Mouse (Mus musculus): ENCODE measurements around the gene Cep170.

The Cep170 gene

GRCm38 (mm10) chr1:176825084-176825483 is 11.2 kb upstream of the Cep170 start:
- no peak for DNase-seq (ENCODE audit: low read depth, low spot score)

- no peak for DNase-seq (ENCODE audit: low read depth, low spot score)
These were observed 10.7 kb upstream of the Cep170 start for GRCm38 (mm10) chr1:176824611-176825010.

DNA sequence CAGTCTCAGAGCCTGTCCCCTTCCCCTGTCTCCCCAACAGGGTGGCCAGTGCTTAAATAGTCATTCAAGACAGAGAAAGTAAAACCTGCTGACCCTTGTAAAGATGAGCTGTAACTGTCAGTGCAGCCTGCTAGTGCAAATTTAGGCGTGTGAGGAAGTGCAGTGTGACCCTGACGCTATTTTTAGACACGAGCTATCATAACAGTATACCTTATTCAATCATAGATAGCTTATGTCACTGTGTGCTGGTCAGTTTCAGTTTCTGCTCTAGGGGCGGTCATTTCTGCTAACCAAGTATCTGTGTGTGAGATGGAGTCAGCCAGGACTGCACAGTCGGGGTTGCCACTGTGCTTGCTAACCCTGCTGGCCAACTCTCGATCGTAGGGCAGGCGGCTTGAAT is 10.0 kb upstream of the Cep170 start:
- DNase-seq (ENCODE audit: low read depth, low spot score): no peak

GRCm38 (mm10) chr1:176822949-176823348 is 9.1 kb upstream of the Cep170 start:
- DNase-seq (ENCODE audit: low read depth, low spot score): no peak

GRCm38 (mm10) chr1:176821929-176822328 is 8.1 kb upstream of the Cep170 start:
- DNase-seq (ENCODE audit: low read depth, low spot score): no peak

GRCm38 (mm10) chr1:176818763-176819162 is 4.9 kb upstream of the Cep170 start:
- DNase-seq (ENCODE audit: low read depth, low spot score): no peak

GRCm38 (mm10) chr1:176818147-176818546 is 4.3 kb upstream of the Cep170 start:
- DNase-seq (ENCODE audit: low read depth, low spot score): no peak

DNA sequence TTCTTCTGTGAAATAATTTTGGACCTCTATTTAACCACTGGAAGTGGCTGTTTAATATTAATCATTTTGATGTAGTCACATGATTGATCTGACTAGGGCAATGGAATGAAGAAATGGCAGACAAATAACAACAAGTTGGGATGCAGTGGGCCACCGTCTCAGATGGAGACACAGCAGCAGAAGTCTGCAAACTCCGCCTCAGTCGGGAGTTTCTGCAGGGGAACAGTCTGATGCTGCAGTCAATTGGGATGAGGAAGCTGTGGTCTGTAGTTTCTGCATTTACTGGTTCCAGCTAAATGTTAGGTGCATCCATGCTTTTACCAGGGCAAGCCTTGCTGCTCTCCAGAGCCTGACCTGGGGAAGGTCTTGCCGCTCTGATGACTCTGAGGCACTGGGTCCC is 2.9 kb upstream of the Cep170 start:
- DNase-seq (ENCODE audit: low read depth, low spot score): no peak

DNA sequence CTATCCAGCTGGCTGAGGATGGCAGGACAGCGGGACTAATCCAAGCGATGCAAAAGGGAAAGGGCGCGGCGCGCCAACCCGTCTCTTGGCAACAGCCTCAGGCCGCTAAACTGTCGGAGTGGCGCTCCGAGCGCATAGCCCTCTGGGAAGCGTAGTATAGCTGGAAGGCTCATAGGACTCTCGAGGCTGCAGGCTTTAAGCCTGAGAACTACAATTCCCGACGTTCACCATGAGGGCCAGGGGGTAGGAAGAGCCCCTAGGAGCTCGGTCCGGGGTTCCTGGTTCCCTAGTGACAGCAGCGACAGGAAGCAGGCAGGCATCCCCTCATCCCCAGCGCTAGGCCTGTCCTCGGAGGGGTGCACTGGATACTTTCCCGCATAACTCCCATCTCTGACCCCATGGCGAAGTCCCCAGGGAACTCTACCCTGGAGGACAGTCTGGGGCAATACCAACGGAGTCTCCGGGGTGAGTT is 760 bp upstream of the Cep170 start, which contains the start of gene Sdccag8:
TSS of gene Sdccag8 (plus strand) at position 70 of the 472 bp plus-strand sequence.
- DNase-seq (ENCODE audit: low read depth, low spot score): peak; percentile 99

- peak; percentile 57 for DNase-seq (ENCODE audit: low read depth, low spot score)
These were observed 403 bp downstream of the Cep170 start for GRCm38 (mm10) chr1:176813292-176814035.

- no peak for DNase-seq (ENCODE audit: low read depth, low spot score)
These were observed 1.2 kb downstream of the Cep170 start for GRCm38 (mm10) chr1:176812491-176813291.

DNA sequence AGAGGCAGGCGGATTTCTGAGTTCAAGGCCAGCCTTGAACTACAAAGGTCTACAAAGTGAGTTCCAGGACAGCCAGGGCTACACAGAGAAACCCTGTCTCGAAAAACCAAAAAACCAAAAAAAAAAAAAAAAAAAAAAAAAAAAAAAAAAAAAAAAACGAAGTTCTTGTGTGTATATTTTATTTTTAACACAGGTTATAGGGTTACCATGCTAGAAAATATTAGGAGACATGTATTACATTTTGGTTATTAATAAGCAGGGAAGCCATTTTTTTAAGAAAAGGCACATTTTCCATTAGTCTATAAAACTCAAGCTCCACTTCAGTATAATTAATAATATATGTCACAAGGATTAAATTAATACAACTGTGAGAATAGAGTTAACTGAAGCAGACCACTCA is 2.0 kb downstream of the Cep170 start:
- no peak for DNase-seq (ENCODE audit: low read depth, low spot score)

GRCm38 (mm10) chr1:176810161-176810560 is 3.7 kb downstream of the Cep170 start:
- no peak for DNase-seq (ENCODE audit: low read depth, low spot score)

DNA sequence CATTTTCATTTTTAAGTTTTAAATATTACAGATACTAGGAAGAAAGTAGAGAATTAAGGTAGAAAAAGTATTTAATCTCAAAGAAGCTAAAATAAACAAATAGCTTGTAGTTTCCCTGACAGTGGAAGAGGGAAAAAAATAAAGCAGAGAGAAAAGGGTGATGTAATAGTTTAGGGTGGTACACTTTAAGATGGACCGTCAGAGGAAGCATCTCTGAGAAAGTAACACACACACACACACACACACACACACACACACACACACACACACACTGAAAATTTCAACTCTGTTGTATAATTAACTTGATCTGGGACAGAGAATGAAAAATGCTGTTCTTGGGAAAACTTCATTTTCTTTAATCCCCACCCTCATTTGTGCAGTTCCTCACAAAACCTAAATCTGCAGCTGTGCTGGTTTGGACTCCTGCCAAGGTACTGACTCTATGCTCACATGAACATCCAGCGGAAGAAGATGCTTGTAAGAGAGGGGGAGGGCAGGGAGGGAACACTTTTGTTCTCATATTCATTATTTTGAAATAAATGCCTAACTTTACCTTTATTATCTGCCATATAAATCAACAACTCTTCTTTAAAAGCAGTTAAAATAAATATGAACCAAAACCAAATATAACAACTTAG is 13.0 kb downstream of the Cep170 start:
- no peak for DNase-seq (ENCODE audit: low read depth, low spot score)

DNA sequence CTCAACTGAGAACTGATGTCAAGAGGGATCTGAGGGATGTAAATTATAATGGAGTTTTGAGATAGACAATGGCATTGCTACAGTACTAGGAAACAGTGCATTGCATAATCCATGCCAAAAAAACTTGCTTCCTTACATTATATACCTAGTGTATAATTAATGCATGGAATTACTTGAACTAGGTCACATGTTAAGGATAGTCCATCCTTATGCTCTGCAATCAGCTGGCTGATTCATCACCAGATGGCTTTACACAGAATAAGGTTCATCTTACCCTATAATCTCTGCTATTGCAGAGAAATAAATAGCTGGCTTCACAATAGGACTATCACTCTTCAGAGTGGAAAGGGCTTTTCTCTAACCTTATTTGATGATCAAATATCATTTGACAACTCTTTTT is 15.2 kb downstream of the Cep170 start:
- no peak for DNase-seq (ENCODE audit: low read depth, low spot score)

GRCm38 (mm10) chr1:176792175-176792574 is 21.7 kb downstream of the Cep170 start:
- DNase-seq (ENCODE audit: low read depth, low spot score): no peak

DNA sequence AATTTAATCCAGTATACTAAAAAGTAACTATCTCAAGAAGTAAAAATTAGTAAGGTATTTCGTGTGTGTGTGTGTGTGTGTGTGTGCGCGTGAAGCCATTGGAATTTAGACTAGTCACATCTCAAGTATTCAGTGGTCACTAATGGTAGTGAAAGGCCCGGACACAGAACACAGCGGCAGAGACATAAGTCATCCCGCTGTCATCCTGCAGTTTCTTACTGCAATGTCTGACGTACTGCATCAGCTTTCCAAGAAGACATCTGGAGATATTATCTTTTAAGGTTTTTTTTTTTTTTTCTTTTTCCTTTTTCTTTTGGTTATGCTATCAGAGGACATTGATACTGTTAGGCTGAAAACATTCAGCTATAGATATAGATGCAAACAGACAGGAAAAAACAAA is 24.5 kb downstream of the Cep170 start:
- no peak for DNase-seq (ENCODE audit: low read depth, low spot score)

- DNase-seq (ENCODE audit: low read depth, low spot score): no peak
These were observed 39.3 kb downstream of the Cep170 start for GRCm38 (mm10) chr1:176774533-176774932.

- no peak for DNase-seq (ENCODE audit: low read depth, low spot score)
These were observed 51.6 kb downstream of the Cep170 start for GRCm38 (mm10) chr1:176762295-176762694.

GRCm38 (mm10) chr1:176760673-176761072 is 53.2 kb downstream of the Cep170 start:
- DNase-seq (ENCODE audit: low read depth, low spot score): no peak

DNA sequence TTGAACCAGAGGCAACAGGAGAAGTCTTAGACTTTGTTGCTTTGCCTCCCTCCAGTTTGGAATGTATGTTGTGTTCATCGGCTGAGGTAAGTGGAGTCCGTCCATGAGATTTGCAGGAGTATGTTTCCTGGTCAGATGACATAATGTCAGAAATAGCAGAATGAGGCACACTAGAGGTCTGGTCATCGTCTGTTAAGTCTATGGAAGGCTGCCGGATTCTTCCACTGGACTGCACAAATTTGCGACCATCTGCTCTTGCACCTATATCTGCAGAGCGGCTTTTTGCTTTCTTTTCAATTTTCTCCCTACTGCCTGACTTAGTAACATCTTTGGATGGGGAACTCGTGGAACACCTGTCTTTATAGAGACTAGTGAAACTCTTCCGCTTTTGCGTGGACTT is 58.3 kb downstream of the Cep170 start:
- no peak for DNase-seq (ENCODE audit: low read depth, low spot score)
